Mouse (Mus musculus) c-Kit-positive CD71-positive TER-119-positive erythroid progenitor cells, embryonic 14.5 days (primary cell): ENCODE data around the gene Tbck.

Experiments
- DNase-seq: peaks from one replicate; pipeline ENCODE4 v3.0.0-alpha.2; 2013; ENCODE audit warnings: low spot score

Gene Tbck

DNA sequence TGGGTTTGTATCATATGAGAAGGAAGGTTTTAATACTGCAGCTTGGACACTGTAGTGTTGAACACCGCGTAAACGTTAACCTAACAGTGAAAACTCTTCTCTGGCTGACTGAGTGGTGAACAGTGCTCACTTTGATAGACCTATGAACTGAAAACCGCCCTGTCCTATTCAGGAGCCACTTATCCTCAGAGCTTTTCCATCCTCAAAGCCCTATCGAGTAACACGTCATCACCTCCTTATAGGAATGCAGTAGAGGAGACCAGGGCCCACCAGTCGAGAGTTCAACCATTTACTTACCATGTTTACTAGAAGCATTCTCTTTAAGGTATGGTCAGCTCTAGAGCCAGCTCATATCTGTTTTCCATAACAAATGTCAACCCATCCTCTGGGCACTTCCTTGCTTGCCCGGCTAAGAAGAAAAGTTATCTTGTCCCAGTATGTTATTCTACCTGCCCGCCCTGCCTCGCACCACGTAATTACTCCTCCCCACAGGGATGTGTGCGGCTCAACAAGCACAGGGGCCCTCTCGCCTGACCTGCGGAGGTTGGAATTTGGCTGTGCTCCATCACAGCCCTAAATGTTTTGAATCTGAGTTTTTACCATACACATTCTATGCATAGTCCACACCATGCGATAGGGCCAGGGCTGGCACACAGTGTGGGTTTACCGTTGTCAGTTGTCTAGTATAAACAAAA, 147.4 kb downstream of the Tbck start:
- DNase-seq, result no peak

DNA sequence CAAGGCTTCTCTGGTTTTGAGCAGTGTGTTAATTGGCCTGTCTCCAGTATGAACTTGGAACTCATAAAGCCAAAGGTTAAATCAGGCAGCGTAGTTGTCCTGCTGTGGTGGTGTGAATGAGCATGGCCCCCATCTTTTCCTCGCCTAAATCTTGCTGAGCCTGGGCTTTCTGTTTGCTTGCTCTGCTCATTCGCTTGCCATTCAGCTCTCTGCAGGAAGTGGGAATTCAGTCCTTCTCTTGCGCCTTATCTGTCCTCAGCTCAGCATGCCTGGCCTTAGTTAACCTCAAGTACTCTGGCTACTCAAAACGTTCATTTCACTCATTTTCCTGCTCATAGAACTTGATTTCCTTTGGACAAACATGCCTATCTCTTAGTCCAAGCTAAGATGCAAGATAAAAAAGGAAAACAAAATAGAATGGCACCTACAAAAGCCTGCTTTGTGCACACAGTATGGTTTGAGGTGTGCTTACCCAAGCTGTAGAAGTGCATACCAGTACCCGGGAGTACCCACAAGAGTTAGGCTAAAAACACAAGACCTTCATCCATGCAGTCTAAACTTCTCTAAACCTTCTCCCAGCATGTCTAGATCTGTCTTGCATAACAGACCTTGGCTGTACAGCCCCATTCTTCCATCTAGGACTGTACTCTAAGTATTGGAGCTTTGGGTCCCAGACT, 151.3 kb downstream of the Tbck start:
- no peak for DNase-seq

DNA sequence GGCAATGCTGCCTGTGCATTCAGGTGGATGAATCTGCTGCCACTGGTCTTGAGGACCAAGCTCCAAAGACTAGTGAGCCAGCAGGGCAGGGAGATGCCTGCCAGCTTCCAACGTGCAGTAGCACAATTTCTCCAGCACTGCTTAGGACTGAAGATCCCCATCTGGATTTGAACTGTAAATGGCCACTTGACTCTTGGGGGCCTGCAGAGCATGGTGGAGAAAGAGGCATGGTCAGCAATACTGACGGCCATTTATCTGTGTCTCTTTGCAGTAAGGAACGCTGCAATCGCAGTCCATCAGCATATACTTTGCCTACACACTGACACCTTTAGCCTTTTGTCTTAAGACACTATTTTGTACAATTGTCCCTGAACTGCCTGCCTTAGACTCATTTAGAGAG, 153.2 kb downstream of the Tbck start:
- no peak for DNase-seq

DNA sequence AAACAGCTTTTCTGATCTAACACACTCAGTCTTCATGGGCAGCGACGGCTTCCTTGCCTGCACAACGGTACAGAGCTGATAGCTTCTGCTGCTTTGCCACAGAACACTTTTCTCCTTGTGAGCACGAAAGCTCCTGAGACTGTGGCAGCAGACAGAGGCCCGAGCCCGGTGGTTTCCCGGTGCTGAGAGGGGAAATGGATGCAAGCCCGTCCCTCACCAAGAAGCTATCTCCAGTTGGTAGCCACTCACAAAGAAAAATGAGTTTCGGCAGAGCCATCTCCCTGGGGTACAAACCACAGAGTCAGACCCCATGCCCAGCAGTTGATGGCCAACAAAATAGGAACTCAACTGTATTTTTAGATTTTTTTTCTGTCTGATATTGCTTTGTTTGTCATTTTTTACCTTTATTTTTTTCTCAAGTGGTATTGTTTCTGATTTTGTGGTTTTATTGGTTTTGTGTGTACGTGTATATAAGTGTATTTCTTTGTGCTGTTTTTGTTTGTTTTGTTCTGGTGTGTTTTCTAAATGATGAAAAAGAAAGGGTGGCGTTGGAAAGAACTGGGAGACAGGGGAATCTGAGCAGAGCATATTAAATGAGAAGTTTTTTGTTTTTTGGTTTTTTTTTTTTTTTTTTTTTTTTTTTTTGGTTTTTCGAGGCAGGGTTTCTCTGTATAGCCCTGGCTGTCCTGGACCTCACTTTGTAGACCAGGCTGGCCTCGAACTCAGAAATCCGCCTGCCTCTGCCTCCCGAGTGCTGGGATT, 154.9 kb downstream of the Tbck start:
- no peak for DNase-seq

DNA sequence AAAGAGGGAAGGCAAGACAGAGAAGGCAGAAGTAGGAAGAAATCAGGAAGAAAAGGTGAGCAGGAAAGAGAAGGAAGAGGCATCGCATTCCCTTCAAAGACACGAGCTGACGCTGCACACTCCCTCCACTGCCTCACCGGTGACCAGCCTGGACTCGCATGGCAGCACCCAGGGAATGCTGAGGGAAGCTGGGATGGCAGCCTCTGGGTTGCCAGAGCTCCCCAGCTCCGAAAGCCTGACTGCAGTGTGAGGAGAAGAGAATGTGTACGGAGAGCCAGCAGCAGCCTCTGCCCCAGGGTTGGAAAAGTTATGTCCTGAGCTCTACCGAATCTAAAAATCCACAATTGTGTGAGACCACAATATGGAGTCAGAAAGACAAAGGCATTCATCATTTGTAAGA, 155.6 kb downstream of the Tbck start:
- no peak for DNase-seq

DNA sequence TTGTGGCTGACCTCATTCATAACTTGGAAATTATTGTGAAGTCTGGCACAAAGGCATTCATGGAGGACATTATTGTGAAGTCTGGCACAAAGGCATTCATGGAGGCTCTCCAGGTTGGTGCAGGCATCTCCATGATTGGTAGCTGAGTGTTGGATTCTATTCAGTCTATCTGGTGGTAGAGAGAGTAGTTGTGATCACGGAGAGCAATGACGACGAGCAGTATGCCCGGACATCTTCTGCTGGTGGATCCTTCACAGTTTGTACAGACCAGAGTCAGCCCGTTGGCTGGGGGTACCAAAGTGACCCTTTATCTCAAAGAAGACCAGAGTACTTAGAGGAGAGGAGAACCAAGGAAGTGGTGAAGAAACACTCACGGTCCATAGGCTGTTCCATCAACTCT, 158.7 kb downstream of the Tbck start:
- DNase-seq, result no peak

DNA sequence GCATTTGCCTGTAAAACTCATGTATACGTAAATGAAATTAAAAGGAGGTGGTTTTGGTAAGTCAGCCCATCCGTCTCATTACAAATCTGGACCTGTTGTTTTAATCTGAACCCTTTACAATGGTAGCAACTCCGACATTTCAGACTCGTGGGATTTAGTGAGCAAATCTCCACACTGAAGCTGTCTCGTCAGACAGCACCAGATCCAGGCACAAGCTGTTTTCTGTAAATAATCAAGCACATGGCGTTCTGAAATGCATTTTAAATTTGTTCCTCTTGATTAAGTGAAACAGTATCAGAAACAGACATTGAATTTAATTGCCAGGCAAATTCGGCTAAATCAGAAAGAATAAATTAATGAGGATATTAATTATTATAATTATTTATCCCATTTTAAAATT, 165.7 kb downstream of the Tbck start:
- DNase-seq, result no peak

DNA sequence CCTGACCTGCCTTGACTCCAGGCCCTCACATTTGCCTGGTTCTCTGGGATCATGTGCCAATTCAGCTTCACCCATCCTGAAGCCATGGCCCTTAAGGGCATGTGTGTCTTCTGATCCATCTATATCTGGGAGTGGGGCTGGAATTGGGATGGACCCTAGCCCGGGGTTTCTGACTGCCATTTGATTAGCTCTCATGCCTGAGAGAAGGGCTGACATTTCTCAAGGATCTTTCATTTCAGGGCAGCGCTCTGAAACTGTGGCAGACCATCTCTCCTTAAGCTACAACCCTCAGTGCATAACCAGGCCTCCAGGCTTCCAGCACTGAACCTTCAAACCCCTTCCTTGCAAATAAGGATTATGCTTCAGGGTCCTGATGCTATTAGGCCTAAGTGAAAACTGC, 166.5 kb downstream of the Tbck start:
- no peak for DNase-seq

DNA sequence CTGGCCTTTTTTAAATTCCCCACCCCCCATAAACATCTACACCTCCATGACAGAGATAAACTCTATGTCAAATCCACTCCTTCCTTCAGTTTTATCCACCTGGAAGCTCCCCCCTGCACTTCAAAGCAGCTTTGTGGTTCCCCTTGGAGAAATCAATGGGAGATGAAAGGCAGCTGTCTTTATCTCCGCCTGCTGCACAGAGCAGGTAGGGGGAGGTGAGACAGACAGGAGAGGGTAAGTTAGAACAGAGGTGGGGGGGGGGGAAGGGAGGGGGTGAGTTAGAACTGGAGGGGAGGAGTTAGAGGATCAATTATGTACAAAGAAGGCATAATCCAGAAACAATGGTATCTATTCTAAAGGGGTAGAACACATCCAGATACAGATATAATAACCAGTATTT, 167.5 kb downstream of the Tbck start:
- DNase-seq, result no peak

DNA sequence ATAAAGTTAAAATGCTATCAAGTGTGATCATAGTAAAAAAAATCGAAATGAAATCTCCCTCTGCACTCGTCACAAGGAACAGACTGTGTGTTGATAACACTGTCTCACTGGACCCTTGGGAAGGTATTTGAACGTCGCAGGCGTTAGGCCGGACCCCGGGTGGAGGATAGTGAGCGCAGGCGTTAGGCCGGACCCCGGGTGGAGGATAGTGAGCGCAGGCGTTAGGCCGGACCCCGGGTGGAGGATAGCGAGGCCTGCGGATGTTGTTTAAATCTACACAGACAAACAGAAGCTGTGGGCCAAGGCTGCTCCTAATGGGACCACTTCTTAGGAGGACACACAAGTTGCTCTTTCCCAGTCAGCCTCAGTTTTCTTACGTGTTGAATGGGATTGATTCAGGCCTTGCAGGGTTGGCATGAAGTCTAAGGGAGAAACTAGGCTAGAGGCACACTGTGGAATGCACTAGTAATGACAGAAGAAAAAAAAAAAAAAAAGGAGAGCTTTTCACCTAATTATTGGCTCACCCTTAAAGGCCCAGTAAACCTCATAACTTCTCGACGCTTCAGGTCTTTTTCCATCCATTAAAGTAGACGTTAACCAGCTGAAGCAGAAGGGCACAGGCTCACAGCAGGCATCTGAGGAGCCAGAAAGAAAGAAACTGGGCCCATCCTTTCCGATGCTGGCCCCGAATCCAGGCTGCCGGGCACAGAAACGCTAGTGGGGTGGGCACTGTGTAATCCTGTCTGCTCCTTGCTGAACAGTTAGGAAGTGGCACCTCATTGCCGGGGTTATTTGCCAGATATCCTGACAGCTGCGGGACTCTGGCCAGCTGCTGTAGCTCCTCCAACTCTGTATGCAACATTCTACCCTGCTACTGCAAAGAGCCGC, 168.1 kb downstream of the Tbck start:
- no peak for DNase-seq

DNA sequence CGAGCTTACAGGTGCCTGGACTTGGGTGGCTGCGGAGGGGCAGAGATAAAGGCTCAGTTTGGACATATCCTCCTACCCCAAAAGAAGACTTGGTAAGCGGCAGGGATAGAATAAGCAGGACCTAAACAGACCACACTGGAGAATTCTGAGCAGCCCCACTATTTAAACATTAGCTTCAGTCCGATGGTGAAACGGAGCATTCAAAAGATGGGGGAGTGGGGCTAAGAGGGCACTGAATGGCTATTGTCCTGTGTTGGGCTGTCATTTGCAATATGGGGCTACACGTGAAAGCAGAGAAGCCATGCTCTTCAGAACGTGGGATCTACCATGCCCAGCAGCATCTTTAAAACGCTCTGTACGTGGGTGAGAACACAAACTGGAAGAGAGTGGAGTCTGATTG, 170.3 kb downstream of the Tbck start:
- DNase-seq, result no peak

DNA sequence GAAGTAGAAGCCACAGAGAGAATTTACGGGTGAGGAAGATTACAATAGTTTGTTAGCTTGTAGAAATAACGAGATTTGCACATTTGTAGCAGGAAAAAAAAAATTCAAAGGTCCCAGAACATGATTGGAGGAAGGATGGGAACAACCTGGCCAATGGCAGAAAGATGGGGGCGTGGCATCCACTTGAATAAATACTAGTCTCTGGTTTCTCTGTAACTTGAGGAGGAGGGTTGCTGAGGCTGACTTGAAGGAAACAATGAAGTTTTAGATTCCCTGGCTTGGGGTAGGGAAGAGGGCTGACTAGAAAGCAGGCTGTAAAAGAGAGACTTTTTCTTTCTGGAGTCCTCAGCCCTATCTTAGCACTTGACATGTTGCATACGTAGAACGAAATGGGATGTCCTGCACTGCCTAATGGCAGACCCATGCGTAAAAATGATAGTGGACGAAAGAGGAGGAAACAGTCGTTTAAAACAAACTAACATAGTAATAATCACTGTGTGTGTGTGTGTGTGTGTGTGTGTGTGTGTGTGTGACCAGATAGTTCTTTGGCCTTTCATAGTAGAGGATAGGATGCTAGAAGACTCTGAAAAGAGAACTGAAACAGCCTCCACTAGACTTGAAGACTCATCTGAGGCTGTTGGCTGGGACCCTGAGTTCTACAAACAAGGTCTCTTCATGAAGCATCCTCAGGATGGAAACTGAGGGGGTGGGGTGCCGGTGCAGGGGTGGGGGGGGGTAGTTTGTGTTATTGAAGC, 171.7 kb downstream of the Tbck start:
- DNase-seq, result no peak

DNA sequence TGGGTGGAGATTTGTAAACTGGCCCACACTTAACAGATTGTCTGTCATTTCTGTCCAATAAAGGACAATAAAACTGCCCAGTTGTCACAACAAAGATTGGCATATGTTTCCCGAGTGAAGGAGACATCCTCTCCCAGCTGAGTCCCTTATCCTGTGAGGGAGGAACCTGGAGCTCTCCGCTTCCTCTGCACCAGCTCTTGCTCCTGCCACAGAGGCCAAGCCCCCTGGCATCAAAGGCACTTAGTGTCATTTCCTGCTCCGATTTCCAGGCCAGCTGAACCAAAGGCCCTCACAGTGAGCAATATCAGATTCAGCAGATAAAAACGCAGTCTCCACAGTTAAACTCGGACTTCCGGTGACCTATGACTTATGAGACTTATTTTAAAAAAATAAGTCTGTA, 172.7 kb downstream of the Tbck start:
- no peak for DNase-seq

DNA sequence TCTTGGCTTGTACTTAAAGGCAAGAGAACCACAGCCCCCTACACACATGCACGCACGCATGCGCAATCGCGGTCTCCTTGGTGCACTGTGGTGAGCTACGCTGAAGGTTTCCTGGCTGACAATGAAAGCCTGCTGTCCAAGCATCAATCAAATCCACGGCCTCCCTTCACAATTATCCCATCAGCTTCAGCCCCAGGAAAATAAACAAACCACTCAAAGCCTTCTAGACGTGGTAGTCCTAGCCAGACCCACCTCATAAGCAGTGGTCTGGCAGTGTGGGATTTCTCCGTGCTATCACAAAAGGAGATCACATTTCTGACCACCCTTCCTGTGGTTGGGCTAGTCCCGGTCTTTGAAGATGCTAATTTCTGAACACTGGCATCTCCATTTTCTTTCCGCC, 174.9 kb downstream of the Tbck start:
- no peak for DNase-seq

DNA sequence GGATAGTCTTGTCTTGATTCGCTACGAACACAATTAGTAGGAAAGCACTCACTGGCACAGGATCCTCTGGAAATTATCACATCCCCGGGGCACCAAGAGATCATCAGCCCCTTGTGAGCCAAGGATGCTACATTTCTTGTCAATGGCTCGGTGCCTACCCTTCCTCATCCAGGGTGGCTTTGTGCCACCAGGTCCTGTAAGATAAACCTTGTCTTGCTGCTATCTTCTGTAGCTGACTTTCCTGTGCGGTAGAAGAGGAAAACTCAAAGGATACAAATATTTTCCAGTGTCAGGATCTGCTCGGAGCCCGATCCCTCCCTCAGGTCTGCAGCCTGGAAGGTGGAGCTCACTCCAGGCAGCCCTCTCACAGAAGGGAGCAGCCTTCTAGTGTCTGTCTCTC, 175.6 kb downstream of the Tbck start:
- DNase-seq, result no peak

DNA sequence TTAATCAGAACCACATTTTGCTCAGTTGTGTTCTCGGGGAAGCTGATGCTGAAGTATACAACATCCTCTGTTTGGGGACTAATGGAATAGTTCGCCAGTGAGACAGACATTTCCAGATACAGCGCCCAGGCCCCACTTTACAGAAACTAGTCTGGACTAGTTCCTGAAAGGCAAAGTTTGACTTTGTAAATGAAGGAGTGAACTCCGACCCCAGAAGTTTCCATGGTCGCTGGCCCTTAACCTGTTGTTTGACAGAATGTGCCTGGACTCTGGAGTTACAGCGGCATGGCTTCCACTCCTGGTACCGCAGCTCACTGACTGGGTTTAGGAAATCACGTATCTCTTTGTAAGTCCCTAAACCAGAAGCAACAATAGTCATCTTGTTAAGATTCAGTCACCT, 176.9 kb downstream of the Tbck start:
- no peak for DNase-seq

DNA sequence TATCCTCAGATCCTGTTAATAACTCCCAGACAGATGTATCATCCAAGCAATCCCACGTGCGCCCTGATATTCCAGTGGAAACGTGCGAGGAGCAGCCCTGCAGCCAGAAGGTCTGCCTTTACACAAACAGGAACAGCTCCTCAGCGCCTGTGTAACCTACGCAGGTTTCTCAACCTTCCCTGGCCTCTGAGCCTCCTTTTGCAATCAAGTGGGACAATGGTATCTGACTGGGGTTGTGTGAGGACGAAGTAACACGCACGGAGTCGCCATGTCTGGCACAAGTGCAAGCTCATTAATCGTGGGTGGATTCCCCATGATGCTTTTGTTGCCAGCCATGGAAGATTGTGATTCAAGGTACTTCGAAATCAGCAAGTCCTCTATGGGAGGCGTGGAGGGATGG, 179.9 kb downstream of the Tbck start:
- no peak for DNase-seq

DNA sequence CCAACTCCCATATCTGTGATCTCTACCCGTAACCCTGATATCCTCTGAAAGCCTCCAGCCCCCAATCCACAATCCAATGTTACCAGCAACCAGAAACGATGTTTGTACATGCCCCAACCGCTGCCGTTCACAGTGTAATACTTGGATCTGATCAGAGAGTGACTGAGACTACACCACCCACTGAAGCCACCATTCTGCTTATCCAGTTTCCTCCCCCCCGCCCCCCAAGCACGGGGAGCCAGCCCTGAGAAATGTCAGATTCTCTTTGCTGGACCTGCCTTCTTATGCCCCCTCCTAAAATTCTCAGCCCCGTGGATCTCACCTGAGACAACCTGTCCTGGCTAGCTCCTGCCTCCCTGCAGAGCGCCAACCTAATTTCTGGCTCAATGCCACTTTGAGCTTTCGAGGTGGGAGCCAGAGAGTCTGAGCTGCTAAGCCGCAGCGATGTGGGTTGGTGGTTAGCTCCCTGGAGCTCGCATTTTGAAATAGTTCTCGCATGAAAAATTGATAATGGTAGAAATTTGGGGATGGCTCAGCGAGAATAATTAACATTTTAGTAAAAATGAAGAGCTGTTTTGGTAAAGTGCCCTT, 180.5 kb downstream of the Tbck start:
- no peak for DNase-seq

DNA sequence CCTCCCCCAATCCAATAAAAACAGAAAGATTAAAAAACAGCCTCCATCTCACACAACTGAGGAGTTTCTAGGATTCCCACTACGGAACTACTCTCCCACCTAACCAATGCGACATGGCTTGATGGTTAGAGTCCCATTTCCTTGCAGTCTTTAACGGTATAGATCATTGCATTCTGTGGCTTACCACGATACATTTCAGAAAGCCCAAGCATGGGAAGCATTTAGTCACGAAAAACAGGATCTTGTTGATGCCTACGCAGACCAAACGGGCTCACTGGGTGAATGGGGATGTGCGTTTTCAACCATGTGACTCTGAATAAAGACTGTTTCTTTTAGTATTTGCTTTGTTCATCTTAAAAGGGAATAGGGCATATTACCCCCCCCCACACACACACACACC, 181.0 kb downstream of the Tbck start:
- no peak for DNase-seq

DNA sequence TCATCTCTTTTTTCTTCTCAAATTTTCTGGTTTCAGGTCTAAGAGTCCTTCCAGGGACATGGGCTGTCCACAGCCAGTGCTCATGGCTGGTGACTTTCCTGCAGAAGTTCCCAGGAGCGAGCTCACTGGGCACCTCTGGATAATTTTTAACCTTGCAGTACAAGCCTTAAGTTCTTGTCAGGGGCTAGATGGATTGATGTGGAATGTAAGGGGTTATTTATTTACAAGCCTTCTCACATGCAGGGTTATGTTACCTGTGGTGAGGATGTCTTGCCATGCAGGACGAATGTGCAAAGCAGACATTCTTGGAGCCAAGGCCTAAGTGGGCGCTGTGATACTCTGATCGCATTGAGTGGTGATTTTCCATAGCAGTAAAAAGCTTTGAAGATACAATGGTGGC, 181.7 kb downstream of the Tbck start:
- no peak for DNase-seq

DNA sequence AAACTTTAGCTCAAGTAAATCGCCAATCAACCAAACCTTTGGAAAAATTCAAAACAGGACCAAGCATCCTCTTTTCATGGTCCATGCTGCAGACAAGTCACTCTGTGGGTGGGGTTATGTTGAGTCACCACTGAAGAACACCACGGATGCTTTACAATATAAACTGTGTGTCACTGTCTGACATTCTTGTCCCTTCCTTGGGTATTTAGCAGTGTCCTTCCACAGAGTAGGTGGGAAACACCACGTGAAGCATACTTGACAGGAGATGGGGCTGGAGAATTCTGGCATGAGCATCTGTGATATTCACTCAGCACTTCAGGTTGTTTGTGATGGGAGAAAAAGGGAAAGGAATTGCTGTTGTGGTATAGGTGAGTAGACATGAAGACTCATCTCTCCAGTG, 183.0 kb downstream of the Tbck start:
- no peak for DNase-seq
